Mouse (Mus musculus): ENCODE data around the gene Rps6kl1.
A peak's percentile ranks its signal among the peaks of the same experiment; 100 is the strongest.

Rps6kl1 gene

GRCm38 (mm10) chr12:85151002-85151774 is at the start of gene Rps6kl1:
TSS of gene Rps6kl1 (minus strand) at chr12:85151264.
- DNase-seq (ENCODE audit: low spot score in 2 of 2): peak; percentile 73

- no peak for DNase-seq (ENCODE audit: low spot score in 2 of 2)
Measured at GRCm38 (mm10) chr12:85199954-85200353, 48.9 kb upstream of the Rps6kl1 start.

GRCm38 (mm10) chr12:85197936-85198335 is 46.9 kb upstream of the Rps6kl1 start:
- no peak for DNase-seq (ENCODE audit: low spot score in 2 of 2)

- DNase-seq (ENCODE audit: low spot score in 2 of 2): no peak
Measured at GRCm38 (mm10) chr12:85197371-85197770, 46.3 kb upstream of the Rps6kl1 start.

GRCm38 (mm10) chr12:85196191-85196590 is 45.1 kb upstream of the Rps6kl1 start:
- DNase-seq (ENCODE audit: low spot score in 2 of 2): no peak

GRCm38 (mm10) chr12:85195086-85195485 is 44.0 kb upstream of the Rps6kl1 start:
- no peak for DNase-seq (ENCODE audit: low spot score in 2 of 2)

- no peak for DNase-seq (ENCODE audit: low spot score in 2 of 2)
Measured at GRCm38 (mm10) chr12:85194623-85195018, 43.6 kb upstream of the Rps6kl1 start.

GRCm38 (mm10) chr12:85193923-85194622 is 43.0 kb upstream of the Rps6kl1 start:
- DNase-seq (ENCODE audit: low spot score in 2 of 2): no peak

- peak in 1 of 2 experiments; percentile 26 for DNase-seq (ENCODE audit: low spot score in 2 of 2)
Measured at GRCm38 (mm10) chr12:85193146-85193545, 42.1 kb upstream of the Rps6kl1 start.

GRCm38 (mm10) chr12:85192461-85193108 is 41.5 kb upstream of the Rps6kl1 start:
- peak; percentile 66 to 78 for DNase-seq (ENCODE audit: low spot score in 2 of 2)

GRCm38 (mm10) chr12:85190290-85190689 is 39.2 kb upstream of the Rps6kl1 start:
- DNase-seq (ENCODE audit: low spot score in 2 of 2): no peak

GRCm38 (mm10) chr12:85186361-85186760 is 35.3 kb upstream of the Rps6kl1 start:
- DNase-seq (ENCODE audit: low spot score in 2 of 2): no peak

- no peak for DNase-seq (ENCODE audit: low spot score in 2 of 2)
Measured at GRCm38 (mm10) chr12:85185810-85186209, 34.7 kb upstream of the Rps6kl1 start.

- no peak for DNase-seq (ENCODE audit: low spot score in 2 of 2)
Measured at GRCm38 (mm10) chr12:85184118-85184517, 33.1 kb upstream of the Rps6kl1 start.

- DNase-seq (ENCODE audit: low spot score in 2 of 2): no peak
Measured at GRCm38 (mm10) chr12:85182898-85183297, 31.8 kb upstream of the Rps6kl1 start.

- DNase-seq (ENCODE audit: low spot score in 2 of 2): no peak
Measured at GRCm38 (mm10) chr12:85182345-85182643, 31.2 kb upstream of the Rps6kl1 start.

- no peak for DNase-seq (ENCODE audit: low spot score in 2 of 2)
Measured at GRCm38 (mm10) chr12:85181475-85182344, 30.6 kb upstream of the Rps6kl1 start.

- DNase-seq (ENCODE audit: low spot score in 2 of 2): no peak
Measured at GRCm38 (mm10) chr12:85178294-85178693, 27.2 kb upstream of the Rps6kl1 start.

- DNase-seq (ENCODE audit: low spot score in 2 of 2): no peak
Measured at GRCm38 (mm10) chr12:85177740-85178239, 26.7 kb upstream of the Rps6kl1 start, which contains the start of gene Pgf. TSS of gene Pgf (minus strand) at chr12:85177790.

GRCm38 (mm10) chr12:85176846-85177523 is 25.9 kb upstream of the Rps6kl1 start:
- DNase-seq (ENCODE audit: low spot score in 2 of 2): peak; percentile 33 to 56
